Mouse (Mus musculus) c-Kit-positive CD71-positive TER-119-negative erythroid progenitor cells, embryonic 14.5 days (primary cell): Measurements from ENCODE around the gene Cdk9.

Experiments used
- DNase-seq: peaks from one replicate; pipeline ENCODE4 v3.0.0-alpha.2; 2013; ENCODE audit warnings: low read depth

Cdk9 gene

GRCm38 (mm10) chr2:32732695-32733094 is 19.8 kb upstream of the Cdk9 start:
- no peak for DNase-seq

- no peak for DNase-seq
Observed at GRCm38 (mm10) chr2:32731911-32732310, 19.0 kb upstream of the Cdk9 start.

GRCm38 (mm10) chr2:32730854-32731253 is 18.0 kb upstream of the Cdk9 start:
- DNase-seq, result no peak

- DNase-seq, result no peak
Observed at GRCm38 (mm10) chr2:32729547-32729946, 16.7 kb upstream of the Cdk9 start.

- DNase-seq, result no peak
Observed at GRCm38 (mm10) chr2:32728463-32728862, 15.6 kb upstream of the Cdk9 start.

GRCm38 (mm10) chr2:32727435-32727834 is 14.6 kb upstream of the Cdk9 start:
- peak; percentile 82 for DNase-seq

- no peak for DNase-seq
Observed at GRCm38 (mm10) chr2:32724832-32725790, 12.2 kb upstream of the Cdk9 start.

GRCm38 (mm10) chr2:32724149-32724548 is 11.3 kb upstream of the Cdk9 start:
- DNase-seq, result no peak

- DNase-seq, result no peak
Observed at GRCm38 (mm10) chr2:32722581-32722980, 9.7 kb upstream of the Cdk9 start.

- DNase-seq, result no peak
Observed at GRCm38 (mm10) chr2:32722046-32722445, 9.2 kb upstream of the Cdk9 start.

GRCm38 (mm10) chr2:32720681-32721229 is 7.9 kb upstream of the Cdk9 start, which contains the start of gene Sh2d3c:
Gene Sh2d3c, plus strand, starts transcription at chr2:32721055.
- no peak for DNase-seq

- no peak for DNase-seq
Observed at GRCm38 (mm10) chr2:32720053-32720452, 7.2 kb upstream of the Cdk9 start.

- DNase-seq, result no peak
Observed at GRCm38 (mm10) chr2:32718761-32719160, 5.9 kb upstream of the Cdk9 start.

GRCm38 (mm10) chr2:32714987-32715425 is 2.1 kb upstream of the Cdk9 start:
- DNase-seq, result no peak

- DNase-seq, result no peak
Observed at GRCm38 (mm10) chr2:32714117-32714986, 1.5 kb upstream of the Cdk9 start.

GRCm38 (mm10) chr2:32712586-32712933 is 316 bp downstream of the Cdk9 start:
- peak; percentile 78 for DNase-seq

- DNase-seq, result peak; percentile 58
Observed at GRCm38 (mm10) chr2:32712108-32712551, 746 bp downstream of the Cdk9 start.

GRCm38 (mm10) chr2:32711301-32712056 is 1.4 kb downstream of the Cdk9 start:
- no peak for DNase-seq

- no peak for DNase-seq
Observed at GRCm38 (mm10) chr2:32710425-32710824, 2.5 kb downstream of the Cdk9 start.

GRCm38 (mm10) chr2:32709521-32710137 is 3.2 kb downstream of the Cdk9 start:
- DNase-seq, result no peak

- DNase-seq, result peak; percentile 60
Observed at GRCm38 (mm10) chr2:32708643-32709042, 4.2 kb downstream of the Cdk9 start.
